ENCODE assay signal across 15 mouse cellular contexts in genomic region chr5:148652525-148653243, GRCm38 (mm10).
A peak's percentile ranks its signal among the peaks of the same experiment; 100 is the strongest.
DNase-seq lines count a peak whose midpoint lies in the region; ATAC-seq lines count a peak whose summit lies in the region.
"Had no signal": no experiment of that assay in that cellular context is flagged by ENCODE, and none has a peak within 500 bp of the region (broad histone marks: within the 10 kb centered on the region; RNA-seq: fewer than 3 reads in every experiment).

No protein-coding gene starts in this region.

- H3K9me3 ChIP-seq in forebrain, embryonic 10.5 days: no peaks in the 10 kb centered on the region
- H3K9me3 ChIP-seq in forebrain, embryonic 16.5 days (ENCODE audit: control insufficient read depth, low read length): no peaks in the 10 kb centered on the region
- H3K9me3 ChIP-seq in midbrain, embryonic 11.5 days (ENCODE audit: control insufficient read depth, low read length): no peaks in the 10 kb centered on the region; the same call in 1 of the 2 replicates
- H3K9me3 ChIP-seq in midbrain, embryonic 15.5 days: no peaks in the 10 kb centered on the region
- H3K9me3 ChIP-seq in embryonic facial prominence, embryonic 10.5 days: no peaks in the 10 kb centered on the region
- no peaks in the 10 kb centered on the region for H3K9me3 ChIP-seq in heart, embryonic 10.5 days
- H3K9me3 ChIP-seq: heart, embryonic 12.5 days had no signal

- no peak for ATAC-seq in forebrain, embryonic 16.5 days
- ATAC-seq in midbrain, embryonic 11.5 days (ENCODE audit: low FRiP score): no peak
- no peak for ATAC-seq in midbrain, embryonic 15.5 days (replicated peaks)
- ATAC-seq in monocyte, adult 5-6 weeks (replicated peaks; ENCODE audit: insufficient number of reproducible peaks, low FRiP score, low TSS enrichment, poor library complexity, severe bottlenecking): peak; percentile 86

- H3K4me3 ChIP-seq in forebrain, embryonic 10.5 days: no peak overlapping the region
- H3K4me3 ChIP-seq in forebrain, embryonic 16.5 days (replicated peaks; ENCODE audit: low read length): no peak overlapping the region
- no peak overlapping the region for H3K4me3 ChIP-seq in midbrain, embryonic 11.5 days (ENCODE audit: low read depth, low read length)
- H3K4me3 ChIP-seq in midbrain, embryonic 15.5 days: no peak overlapping the region
- no peak overlapping the region for H3K4me3 ChIP-seq in embryonic facial prominence, embryonic 10.5 days
- H3K4me3 ChIP-seq in heart, embryonic 10.5 days: no peak overlapping the region
- H3K4me3 ChIP-seq: erythroblast, embryonic 14.5 days; heart, embryonic 12.5 days had no signal

- H3K4me1 ChIP-seq in forebrain, embryonic 10.5 days: peaks cover 18% of the 10 kb centered on the region
- no peaks in the 10 kb centered on the region for H3K4me1 ChIP-seq in forebrain, embryonic 16.5 days (replicated peaks; ENCODE audit: control insufficient read depth, insufficient read depth, low read length)
- H3K4me1 ChIP-seq in midbrain, embryonic 11.5 days (ENCODE audit: control insufficient read depth, insufficient read depth, low read length): no peaks in the 10 kb centered on the region
- H3K4me1 ChIP-seq in midbrain, embryonic 15.5 days: no peaks in the 10 kb centered on the region; the same call in 1 of the 2 replicates
- peaks cover 22% of the 10 kb centered on the region for H3K4me1 ChIP-seq in embryonic facial prominence, embryonic 10.5 days
- no peaks in the 10 kb centered on the region for H3K4me1 ChIP-seq in heart, embryonic 10.5 days
- H3K4me1 ChIP-seq: heart, embryonic 12.5 days had no signal

- H3K9ac ChIP-seq in forebrain, embryonic 16.5 days (replicated peaks; ENCODE audit: low read depth, low read length): no peak overlapping the region
- no peak overlapping the region for H3K9ac ChIP-seq in midbrain, embryonic 11.5 days (ENCODE audit: low read length)
- no peak overlapping the region for H3K9ac ChIP-seq in midbrain, embryonic 15.5 days
- H3K9ac ChIP-seq: heart, embryonic 12.5 days had no signal

- no peak overlapping the region for H3K4me2 ChIP-seq in forebrain, embryonic 16.5 days (ENCODE audit: low read length)
- no peak overlapping the region for H3K4me2 ChIP-seq in midbrain, embryonic 11.5 days
- H3K4me2 ChIP-seq in midbrain, embryonic 15.5 days: no peak overlapping the region
- H3K4me2 ChIP-seq: heart, embryonic 12.5 days had no signal

- 54% methylated on average over 7 of the region's 7 CpGs for WGBS in forebrain, embryonic 10.5 days
- 56% methylated on average over 6 of the region's 7 CpGs for WGBS in forebrain, embryonic 16.5 days
- 56% methylated on average over 7 of the region's 7 CpGs for WGBS in midbrain, embryonic 11.5 days
- WGBS in midbrain, embryonic 15.5 days: 56% methylated on average over 7 of the region's 7 CpGs
- 53% methylated on average over 7 of the region's 7 CpGs for WGBS in embryonic facial prominence, embryonic 10.5 days
- WGBS in heart, embryonic 10.5 days: 61% methylated on average over 7 of the region's 7 CpGs

- H3K36me3 ChIP-seq in forebrain, embryonic 10.5 days (replicated peaks): no peaks in the 10 kb centered on the region
- no peaks in the 10 kb centered on the region for H3K36me3 ChIP-seq in forebrain, embryonic 16.5 days (ENCODE audit: control insufficient read depth, insufficient read depth)
- H3K36me3 ChIP-seq in midbrain, embryonic 11.5 days (ENCODE audit: control insufficient read depth, insufficient read depth, low read length): no peaks in the 10 kb centered on the region
- H3K36me3 ChIP-seq in midbrain, embryonic 15.5 days (replicated peaks): no peaks in the 10 kb centered on the region
- H3K36me3 ChIP-seq in embryonic facial prominence, embryonic 10.5 days (replicated peaks): no peaks in the 10 kb centered on the region
- H3K36me3 ChIP-seq in heart, embryonic 10.5 days: no peaks in the 10 kb centered on the region
- H3K36me3 ChIP-seq: heart, embryonic 12.5 days had no signal

- no peaks in the 10 kb centered on the region for H3K27me3 ChIP-seq in forebrain, embryonic 10.5 days (ENCODE audit: poor library complexity, severe bottlenecking)
- H3K27me3 ChIP-seq in forebrain, embryonic 16.5 days (replicated peaks; ENCODE audit: control insufficient read depth, insufficient read depth, low read length): no peaks in the 10 kb centered on the region
- H3K27me3 ChIP-seq in midbrain, embryonic 11.5 days (ENCODE audit: control insufficient read depth, insufficient read depth, low read length): no peaks in the 10 kb centered on the region
- no peaks in the 10 kb centered on the region for H3K27me3 ChIP-seq in midbrain, embryonic 15.5 days (replicated peaks)
- H3K27me3 ChIP-seq in embryonic facial prominence, embryonic 10.5 days (replicated peaks; ENCODE audit: low read depth, poor library complexity, severe bottlenecking): no peaks in the 10 kb centered on the region
- H3K27me3 ChIP-seq in heart, embryonic 10.5 days (ENCODE audit: insufficient read depth, poor library complexity, severe bottlenecking): no peaks in the 10 kb centered on the region
- H3K27me3 ChIP-seq: heart, embryonic 12.5 days had no signal

- 0 out of 2 replicates have a peak overlapping the region, but pooled peaks have one; percentile 33 for H3K27ac ChIP-seq in forebrain, embryonic 10.5 days
- H3K27ac ChIP-seq in forebrain, embryonic 16.5 days (ENCODE audit: low read length): no peak overlapping the region
- no peak overlapping the region for H3K27ac ChIP-seq in midbrain, embryonic 11.5 days (ENCODE audit: low read depth, low read length)
- H3K27ac ChIP-seq in midbrain, embryonic 15.5 days: no peak overlapping the region
- H3K27ac ChIP-seq in embryonic facial prominence, embryonic 10.5 days (replicated peaks): peak overlapping the region; percentile 65
- no peak overlapping the region for H3K27ac ChIP-seq in heart, embryonic 10.5 days

- no peak for DNase-seq in forebrain, embryonic 10.5 days (ENCODE audit: extremely low spot score, low spot score)
- DNase-seq in midbrain, embryonic 11.5 days (ENCODE audit: low spot score, missing footprints): peak; percentile 64
- DNase-seq in embryonic facial prominence, embryonic 10.5 days (ENCODE audit: low spot score): no peak
- no peak for DNase-seq in heart, postnatal 4 days
- DNase-seq in heart, embryonic 10.5 days (ENCODE audit: low spot score): no peak
- DNase-seq: adrenal gland, postnatal 10 days; cerebellum, adult 8-10 months; gastrocnemius, postnatal 25 days; kidney, postnatal 10 days; thymus, adult 2 months had no signal

Comparison
In these comparisons a context has a peak if more than half of its experiments do, and no peak if none do; other contexts are left out.
1. H3K27ac ChIP-seq: peak in forebrain, embryonic 10.5 days (single experiment) and embryonic facial prominence, embryonic 10.5 days (single experiment); none in forebrain, embryonic 16.5 days (single experiment), midbrain, embryonic 11.5 days (single experiment), midbrain, embryonic 15.5 days (single experiment) and heart, embryonic 10.5 days (single experiment).